Mouse (Mus musculus) granulocyte monocyte progenitor cell, adult 5-6 weeks (primary cell): ENCODE results near the gene Fam126b. TPM values are rescaled to one million over a fixed set of nuclear protein-coding genes. Genes with fewer than 3 reads are reported as not detected.
"Not testable (repeated sequence)": the region's sequence is repeated elsewhere in the genome, so short reads cannot be mapped to it uniquely, and the experiment has no call there.

ENCODE experiments used
- ATAC-seq: replicated peaks from 2 replicates; pipeline ENCODE4 v1.8.0; 2016; ENCODE audit warnings: mild to moderate bottlenecking, moderate TSS enrichment, inconsistent platforms; ENCODE audit not compliant: poor library complexity, severe bottlenecking
- total RNA-seq, 2 experiments: library from RNA; stranded (forward) in 1 of 2; stranded (reverse) in 1 of 2; fragments of 200-712, 200-1000 nt in 1 of 2; fragments of >200 nt in 1 of 2; fragmentation: Nextera tagmentation in 1 of 2; gene quantifications; 2 replicates each; pipeline ENCODE4 v1.2.3; 2014 to 2017

The Fam126b gene
- total RNA-seq, 2 experiments from 2014 or later, result 14.6 to 25.2 TPM

- ATAC-seq, result peak; percentile 63
Observed at GRCm38 (mm10) chr1:58579179-58579578, 6.9 kb downstream of the Fam126b start.

- ATAC-seq, result no peak
Observed at GRCm38 (mm10) chr1:58570437-58570836, 15.7 kb downstream of the Fam126b start.

GRCm38 (mm10) chr1:58568456-58569130 is 17.5 kb downstream of the Fam126b start:
- no peak for ATAC-seq

- ATAC-seq, result no peak
Observed at GRCm38 (mm10) chr1:58566621-58567020, 19.5 kb downstream of the Fam126b start.

- no peak for ATAC-seq
Observed at GRCm38 (mm10) chr1:58564981-58565380, 21.1 kb downstream of the Fam126b start.

- peak; percentile 48; the same call in 1 of the 2 replicates for ATAC-seq
Observed at GRCm38 (mm10) chr1:58562455-58562854, 23.7 kb downstream of the Fam126b start.

- not testable (repeated sequence) for ATAC-seq
Observed at GRCm38 (mm10) chr1:58560370-58560769, 25.8 kb downstream of the Fam126b start.

- no peak for ATAC-seq
Observed at GRCm38 (mm10) chr1:58541386-58541785, 44.7 kb downstream of the Fam126b start.

GRCm38 (mm10) chr1:58507249-58507648 is 78.9 kb downstream of the Fam126b start:
- ATAC-seq, result no peak

GRCm38 (mm10) chr1:58504577-58505254 is 81.4 kb downstream of the Fam126b start, which contains the start of gene Orc2:
Gene Orc2, minus strand, starts transcription at chr1:58505109.
- peak; percentile 99 for ATAC-seq

GRCm38 (mm10) chr1:58503793-58504370 is 82.2 kb downstream of the Fam126b start:
- ATAC-seq, result no peak

- ATAC-seq, result no peak
Observed at GRCm38 (mm10) chr1:58503134-58503533, 83.0 kb downstream of the Fam126b start.

- ATAC-seq, result no peak
Observed at GRCm38 (mm10) chr1:58498758-58499157, 87.4 kb downstream of the Fam126b start.

- no peak for ATAC-seq
Observed at GRCm38 (mm10) chr1:58497678-58498077, 88.4 kb downstream of the Fam126b start.

- no peak for ATAC-seq
Observed at GRCm38 (mm10) chr1:58495603-58496002, 90.5 kb downstream of the Fam126b start.

- ATAC-seq, result no peak
Observed at GRCm38 (mm10) chr1:58482647-58483046, 103.5 kb downstream of the Fam126b start.

- no peak for ATAC-seq
Observed at GRCm38 (mm10) chr1:58475662-58476061, 110.5 kb downstream of the Fam126b start.
